Mouse (Mus musculus): ENCODE data around the gene Gm11549. TPM values are rescaled to one million over a fixed set of nuclear protein-coding genes. Genes with fewer than 3 reads are reported as not detected.

The Gm11549 gene
- total RNA-seq, 2 experiments from 2014 or later: 35.7 to 44.6 TPM

DNA sequence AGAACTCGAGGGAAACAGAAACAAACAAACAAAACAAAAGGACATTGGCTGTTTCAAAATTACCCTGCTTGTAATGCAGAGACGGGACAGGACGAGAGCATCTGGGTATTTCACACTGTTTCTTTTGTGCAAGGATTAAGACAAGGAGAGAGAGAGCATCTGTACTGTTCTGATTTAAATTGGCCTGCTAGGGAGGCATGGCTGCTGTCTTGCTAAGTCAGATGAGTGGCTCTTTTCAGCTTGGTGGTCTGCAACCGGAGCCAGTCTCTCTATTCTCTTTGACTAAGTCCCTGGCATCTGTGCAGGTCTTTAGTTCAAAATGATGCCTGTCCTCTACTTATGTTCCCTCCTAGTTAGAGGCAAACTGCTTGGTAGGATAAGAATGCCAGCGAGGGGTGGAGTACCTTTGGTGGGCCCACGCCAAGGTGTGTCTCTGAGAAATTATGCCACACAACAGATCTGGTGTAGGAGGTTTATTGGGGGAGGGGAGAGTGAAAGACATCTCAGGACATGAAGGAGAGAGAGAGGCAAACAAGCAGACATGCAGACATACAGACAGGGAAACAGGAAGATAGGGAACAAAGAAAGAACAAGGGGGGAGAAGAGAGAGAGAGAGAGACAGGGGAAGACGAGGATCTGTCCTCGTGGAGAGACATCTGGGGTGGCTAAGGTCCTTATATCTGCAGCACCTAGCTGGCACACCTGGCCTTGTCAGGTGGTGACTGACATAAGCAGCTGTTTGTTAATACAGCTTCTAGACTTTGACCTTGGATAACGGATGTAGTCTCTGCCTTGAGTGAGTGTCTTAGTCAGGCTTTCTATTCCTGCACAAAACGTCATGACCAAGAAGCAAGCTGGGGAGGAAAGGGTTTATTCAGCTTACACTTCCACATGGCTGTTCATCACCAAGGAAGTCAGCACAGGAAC is 15.5 kb downstream of the Gm11549 start:
- intact Hi-C loops (cut with DNase I): no loop called here
- DNase-seq (ENCODE audit: extremely low spot score in 1 of 2, low spot score in 2 of 2): no peak
- Histone ChIP-seq H3K4me3 (no peak overlapping the region), H3K27ac (no peak overlapping the region)
- TF ChIP-seq CTCF (IDR thresholded peaks at IDR 0.05): no peak

DNA sequence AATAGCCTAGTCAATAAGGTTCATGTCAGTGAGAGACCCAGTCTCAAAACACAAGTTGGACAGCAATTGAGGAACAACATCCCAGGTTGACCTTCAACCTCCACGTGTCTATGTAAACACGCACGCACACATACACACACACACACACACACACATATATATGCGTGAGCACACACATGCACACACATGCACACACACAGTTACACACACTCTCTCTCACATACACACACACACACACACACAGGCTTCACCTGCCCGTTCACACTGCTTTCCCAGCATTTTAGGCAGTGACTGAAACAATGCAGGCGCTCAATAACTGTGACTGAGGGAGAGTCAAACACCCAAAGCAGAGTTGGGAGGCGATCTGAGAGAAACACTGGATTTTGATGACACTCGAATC is 16.3 kb downstream of the Gm11549 start:
- no peak for DNase-seq (ENCODE audit: extremely low spot score in 1 of 2, low spot score in 2 of 2)
- TF ChIP-seq CTCF (IDR thresholded peaks at IDR 0.05): no peak
- Histone ChIP-seq H3K27ac (no peak overlapping the region), H3K4me3 (no peak overlapping the region)
- intact Hi-C loops (cut with DNase I): no loop called here

DNA sequence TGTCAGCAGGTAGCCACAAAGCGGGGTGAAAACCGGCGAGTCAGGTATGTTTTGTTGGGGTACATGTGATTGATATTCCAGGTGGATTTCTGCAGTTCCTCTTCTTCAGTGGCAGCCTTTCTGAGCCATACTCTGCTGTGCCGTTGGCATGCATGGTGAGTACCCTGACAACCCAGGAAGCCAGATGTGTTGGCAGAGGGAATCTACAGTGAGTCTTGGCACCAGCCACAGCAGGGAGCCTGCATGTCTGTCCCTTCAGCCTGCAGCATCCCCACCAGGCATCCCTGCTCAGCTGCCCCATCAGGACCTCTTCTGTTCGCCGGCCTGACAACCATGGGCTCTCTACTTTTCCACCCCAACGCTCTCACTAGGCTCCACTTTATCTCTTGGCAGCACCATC is 20.1 kb downstream of the Gm11549 start:
- DNase-seq (ENCODE audit: extremely low spot score in 1 of 2, low spot score in 2 of 2): no peak
- intact Hi-C loops (cut with DNase I): no loop called here
- no peak overlapping the region for H3K4me3 ChIP-seq
- H3K27ac ChIP-seq: no peak overlapping the region
- no peak for TF ChIP-seq CTCF (IDR thresholded peaks at IDR 0.05)

DNA sequence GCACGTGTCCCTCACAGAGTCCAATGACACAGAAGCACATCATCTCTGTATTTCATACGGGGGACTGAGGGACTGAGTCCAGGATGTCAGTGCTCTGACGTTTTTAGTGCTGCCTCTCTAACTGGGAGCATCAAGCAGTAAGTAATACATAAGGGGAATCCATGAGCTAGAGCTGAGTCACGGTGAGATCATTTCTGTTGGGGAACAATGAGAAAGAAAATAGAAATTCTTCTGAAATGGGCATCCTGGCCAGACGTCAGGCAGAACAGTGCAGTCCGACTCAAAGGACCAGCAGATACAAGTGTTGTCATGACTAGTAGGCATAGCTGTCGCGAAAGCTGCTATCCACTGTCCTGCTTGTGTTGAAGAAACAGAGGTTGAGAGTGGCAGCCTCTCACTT is 20.6 kb downstream of the Gm11549 start:
- intact Hi-C loops (cut with DNase I): no loop called here
- no peak overlapping the region for H3K4me3 ChIP-seq
- no peak overlapping the region for H3K27ac ChIP-seq
- TF ChIP-seq CTCF (IDR thresholded peaks at IDR 0.05): no peak
- no peak for DNase-seq (ENCODE audit: extremely low spot score in 1 of 2, low spot score in 2 of 2)

DNA sequence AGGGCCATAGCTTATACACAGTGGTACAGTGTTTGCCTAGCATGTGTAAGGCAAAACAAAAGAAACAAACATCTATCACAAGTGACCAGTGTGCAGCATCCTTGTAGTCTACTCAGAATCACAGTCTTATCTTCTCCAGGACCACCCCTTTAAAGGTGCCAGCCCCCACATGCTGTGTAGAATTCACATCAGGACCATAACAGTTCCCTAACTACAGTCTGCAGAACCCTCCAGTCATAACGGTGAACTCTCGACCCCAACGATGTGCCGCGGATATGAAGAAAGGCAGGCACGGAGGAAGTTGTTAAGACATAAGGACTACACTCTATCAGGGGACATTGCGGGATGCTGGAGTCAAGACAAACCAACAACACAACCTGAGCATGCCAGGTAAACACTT is 22.2 kb downstream of the Gm11549 start:
- Histone ChIP-seq H3K4me3 (no peak overlapping the region), H3K27ac (no peak overlapping the region)
- TF ChIP-seq CTCF (IDR thresholded peaks at IDR 0.05): no peak
- no peak for DNase-seq (ENCODE audit: extremely low spot score in 1 of 2, low spot score in 2 of 2)
- intact Hi-C loops (cut with DNase I): no loop called here

DNA sequence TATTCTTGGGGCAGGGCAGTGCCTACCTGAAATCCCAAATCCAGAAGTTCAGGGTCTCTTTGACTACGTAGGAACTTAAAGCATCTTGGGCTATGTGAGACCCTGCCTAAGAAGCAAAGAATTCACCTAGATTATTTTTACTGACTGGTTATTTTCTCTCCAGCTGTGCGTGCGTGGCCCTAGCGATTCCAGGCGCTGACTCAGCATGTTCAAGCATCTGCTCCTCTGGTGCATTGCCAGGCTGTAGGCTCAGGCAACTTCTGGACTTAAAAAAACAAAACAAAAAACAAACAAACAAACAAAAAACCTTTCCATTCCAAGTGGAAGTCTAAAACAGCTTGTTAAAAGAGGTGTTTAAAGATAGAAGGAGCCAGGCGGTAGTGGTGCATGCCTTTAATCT is 23.4 kb downstream of the Gm11549 start:
- Histone ChIP-seq H3K4me3 (no peak overlapping the region), H3K27ac (no peak overlapping the region)
- no peak for DNase-seq (ENCODE audit: extremely low spot score in 1 of 2, low spot score in 2 of 2)
- intact Hi-C loops (cut with DNase I): no loop called here
- no peak for TF ChIP-seq CTCF (IDR thresholded peaks at IDR 0.05)

DNA sequence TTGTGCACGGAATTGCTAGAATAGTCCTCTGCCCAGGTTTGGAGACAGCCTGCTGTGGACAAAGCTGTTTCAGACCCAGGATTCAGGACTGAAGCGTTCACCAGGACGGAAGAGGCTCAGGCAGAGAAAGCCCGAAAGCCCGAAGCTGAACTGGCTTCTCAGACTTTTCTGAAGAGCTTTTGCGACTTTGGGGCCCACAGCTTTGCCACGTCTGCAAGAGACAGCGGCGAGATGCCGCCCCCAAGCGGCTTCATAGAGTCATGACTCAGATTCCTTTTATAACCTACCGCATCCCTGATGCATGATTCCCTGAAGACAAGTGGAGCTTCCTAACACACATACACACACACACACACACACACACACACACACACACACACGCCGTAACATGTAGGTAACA is 24.9 kb downstream of the Gm11549 start:
- DNase-seq (ENCODE audit: extremely low spot score in 1 of 2, low spot score in 2 of 2): peak; percentile 77 to 78
- peak; percentile 68 for TF ChIP-seq CTCF (IDR thresholded peaks at IDR 0.05)
- Histone ChIP-seq H3K27ac (no peak overlapping the region), H3K4me3 (no peak overlapping the region)
- intact Hi-C loops (cut with DNase I): loop anchor here (2.0 kb wide), 1 partner anchor 52 kb away; no protein-coding TSS in a partner anchor

DNA sequence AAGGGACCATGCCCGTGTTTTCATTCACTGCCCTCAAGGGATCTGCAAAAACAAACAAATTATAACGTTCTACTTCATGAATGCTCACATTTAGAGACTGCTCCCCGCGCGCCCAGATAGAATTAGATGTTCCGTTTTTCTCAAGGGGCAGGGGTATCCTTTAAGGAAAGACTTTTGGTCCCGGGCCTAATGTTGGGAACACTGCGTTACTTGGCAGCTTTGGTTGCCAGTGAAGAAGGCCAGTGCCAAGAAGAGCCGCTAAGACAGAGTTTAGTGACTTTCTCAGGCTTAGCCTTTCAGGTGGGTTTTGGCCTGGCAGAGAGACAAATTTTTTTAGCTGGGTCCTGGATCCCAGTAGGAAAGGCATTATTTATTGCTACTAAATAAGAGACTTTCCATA is 25.3 kb downstream of the Gm11549 start:
- Histone ChIP-seq H3K4me3 (no peak overlapping the region), H3K27ac (no peak overlapping the region)
- DNase-seq (ENCODE audit: extremely low spot score in 1 of 2, low spot score in 2 of 2): no peak
- intact Hi-C loops (cut with DNase I): loop anchor here (2.0 kb wide), 1 partner anchor 51 kb away; no protein-coding TSS in a partner anchor
- TF ChIP-seq CTCF (IDR thresholded peaks at IDR 0.05): no peak

DNA sequence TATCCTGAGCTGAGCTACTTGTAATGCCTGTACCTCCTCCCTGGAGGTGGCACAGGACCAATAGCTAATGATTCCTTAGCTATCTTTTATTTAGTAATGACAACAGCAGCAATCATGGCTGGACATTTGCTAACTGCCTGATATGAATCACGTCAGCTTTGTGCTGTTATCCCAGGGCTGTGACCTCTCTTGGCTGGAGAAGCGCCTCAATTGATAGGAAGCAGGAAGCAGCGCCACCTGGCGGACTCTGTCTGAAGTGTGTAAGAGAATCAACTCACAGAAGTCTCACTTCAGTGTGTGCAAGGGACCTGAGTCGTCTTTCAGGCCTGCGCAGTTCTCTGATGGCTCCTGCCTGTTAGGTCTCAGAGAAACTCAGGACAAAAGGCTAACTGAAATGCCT is 26.2 kb downstream of the Gm11549 start:
- no peak overlapping the region for H3K4me3 ChIP-seq
- no peak overlapping the region for H3K27ac ChIP-seq
- TF ChIP-seq CTCF (IDR thresholded peaks at IDR 0.05): peak; percentile 89
- intact Hi-C loops (cut with DNase I): loop anchor here (1.0 to 2.0 kb wide), 3 partner anchors 21 to 314 kb away; partner anchors contain the start of genes 1810062G17Rik and Anxa5
- DNase-seq (ENCODE audit: extremely low spot score in 1 of 2, low spot score in 2 of 2): peak; percentile 79 to 86

DNA sequence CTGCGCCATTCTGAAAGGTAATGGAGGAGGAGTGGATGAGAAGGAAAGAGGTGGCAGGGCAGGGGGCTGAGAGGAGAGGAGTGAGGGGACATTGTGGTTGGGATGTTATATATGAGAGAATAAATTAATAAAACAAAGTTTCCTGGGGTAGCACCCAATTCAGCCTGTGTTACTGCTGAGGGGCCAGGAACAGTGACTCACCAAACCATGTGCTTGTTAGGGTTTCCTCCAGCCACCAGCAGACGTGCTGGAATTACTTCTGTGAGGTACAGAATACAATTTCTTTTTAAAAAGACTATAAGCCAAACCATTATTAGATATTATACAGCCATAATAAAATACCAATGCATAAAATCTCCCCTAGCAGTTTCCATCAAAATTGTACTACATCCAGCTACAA is 27.0 kb downstream of the Gm11549 start:
- H3K4me3 ChIP-seq: no peak overlapping the region
- intact Hi-C loops (cut with DNase I): loop anchor here (1.0 to 5.0 kb wide), 4 partner anchors 20 to 313 kb away; partner anchors contain the start of genes 1810062G17Rik and Anxa5
- no peak for TF ChIP-seq CTCF (IDR thresholded peaks at IDR 0.05)
- DNase-seq (ENCODE audit: extremely low spot score in 1 of 2, low spot score in 2 of 2): no peak
- no peak overlapping the region for H3K27ac ChIP-seq

DNA sequence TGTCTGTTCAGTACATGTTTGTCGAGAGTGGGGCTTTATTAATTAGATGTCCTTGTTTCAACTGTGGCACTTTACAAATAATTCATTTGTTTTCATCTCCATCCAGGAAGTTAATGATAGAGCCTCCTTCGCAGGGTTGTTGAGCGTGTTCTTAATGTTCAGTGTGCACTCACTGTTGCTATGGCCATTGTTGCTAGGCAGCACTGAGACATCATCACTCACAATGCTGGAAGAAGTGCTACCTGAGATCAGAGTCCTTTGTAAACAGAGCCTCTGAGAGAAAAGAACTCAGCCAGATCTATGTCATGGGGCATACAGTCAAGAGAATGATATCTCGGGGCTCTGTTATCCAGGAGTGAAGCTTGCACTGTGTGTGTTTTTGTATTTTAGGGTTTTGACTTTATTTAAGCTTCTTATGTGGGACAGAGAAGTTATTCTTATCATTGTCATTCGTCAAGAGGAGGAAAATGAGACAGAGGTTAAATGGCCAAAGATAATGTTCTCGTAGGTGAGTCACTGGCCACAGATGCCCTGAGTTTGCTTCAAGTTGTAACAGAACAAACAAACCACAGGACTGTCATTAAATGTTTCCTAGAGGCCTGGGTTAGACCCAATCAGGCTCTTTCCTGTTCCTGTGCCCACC is 27.9 kb downstream of the Gm11549 start:
- no peak for DNase-seq (ENCODE audit: extremely low spot score in 1 of 2, low spot score in 2 of 2)
- no peak overlapping the region for H3K27ac ChIP-seq
- intact Hi-C loops (cut with DNase I): loop anchor here (2.0 to 5.0 kb wide), 3 partner anchors 19 to 283 kb away; partner anchors contain the start of genes 1810062G17Rik and Anxa5
- TF ChIP-seq CTCF (IDR thresholded peaks at IDR 0.05): no peak
- H3K4me3 ChIP-seq: no peak overlapping the region
